Mouse (Mus musculus) ES-E14 (cell line): ENCODE data around the gene Crybg3. TPM values are rescaled to one million over a fixed set of nuclear protein-coding genes. Genes with fewer than 3 reads are reported as not detected.

ENCODE experiments used
- DNase-seq: peaks from one replicate; pipeline ENCODE4 v3.0.0-alpha.2; 2013; ENCODE audit warnings: low read depth, low spot score
- H3K27ac ChIP-seq: 2 replicates; pipeline ENCODE4 v1.5.1; 2012; ENCODE audit warnings: low read depth, mild to moderate bottlenecking, low read length, moderate library complexity, mixed read lengths; ENCODE audit not compliant: poor library complexity, insufficient read depth, severe bottlenecking
- H3K36me3 ChIP-seq: 2 replicates; pipeline ENCODE4 v1.6.1; 2012; ENCODE audit warnings: mild to moderate bottlenecking, low read length, moderate library complexity, mixed read lengths; ENCODE audit not compliant: control insufficient read depth, poor library complexity, insufficient read depth, severe bottlenecking
- H3K4me1 ChIP-seq, 2 experiments: fragments of 150-350 bp in 1 of 2; sonication (generic) in 1 of 2; 2 replicates each; pipeline ENCODE4 v1.6.1; 2012; ENCODE audit warnings: low read length in 2 of 2, mild to moderate bottlenecking in 1 of 2, mixed read lengths in 1 of 2; ENCODE audit not compliant: control insufficient read depth in 2 of 2, insufficient read depth in 2 of 2, poor library complexity in 1 of 2
- H3K4me3 ChIP-seq, 2 experiments: fragments of 150-350 bp in 1 of 2; sonication (generic) in 1 of 2; 2 replicates each; pipeline ENCODE4 v1.5.1; 2012; ENCODE audit warnings: low read length in 2 of 2, low read depth in 1 of 2, mild to moderate bottlenecking in 1 of 2, mixed read lengths in 1 of 2; ENCODE audit not compliant: insufficient read depth in 1 of 2, poor library complexity in 1 of 2, severe bottlenecking in 1 of 2
- H3K9ac ChIP-seq: 2 replicates; pipeline ENCODE4 v1.6.1; 2012; ENCODE audit warnings: low read depth, mild to moderate bottlenecking, low read length, mixed read lengths; ENCODE audit not compliant: poor library complexity, insufficient read depth, severe bottlenecking
- H3K9me3 ChIP-seq: fragments of 150-350 bp; sonication (generic); 2 replicates; pipeline ENCODE4 v1.6.1; 2012; ENCODE audit warnings: low read depth, mild to moderate bottlenecking, low read length; ENCODE audit not compliant: control insufficient read depth, insufficient read depth
- CHD2 ChIP-seq: IDR thresholded peaks from 2 replicates; pipeline ENCODE4 v1.6.1; 2014; ENCODE audit warnings: mild to moderate bottlenecking, low read depth, low read length, inconsistent platforms
- HCFC1 ChIP-seq: IDR thresholded peaks from 2 replicates; pipeline ENCODE4 v1.6.1; 2012; ENCODE audit warnings: low read length, inconsistent platforms, borderline replicate concordance; ENCODE audit not compliant: insufficient read depth
- MAFK ChIP-seq: IDR thresholded peaks from 2 replicates; pipeline ENCODE4 v1.6.1; 2014; ENCODE audit warnings: mild to moderate bottlenecking, low read depth, low read length, inconsistent platforms; ENCODE audit not compliant: insufficient read depth
- ZC3H11A ChIP-seq: IDR thresholded peaks from 2 replicates; pipeline ENCODE4 v1.6.1; 2012; ENCODE audit warnings: low read depth, mild to moderate bottlenecking, inconsistent platforms, low read length, borderline replicate concordance
- ZNF384 ChIP-seq: IDR thresholded peaks from 2 replicates; pipeline ENCODE4 v1.6.1; 2012; ENCODE audit warnings: low read depth, low read length, inconsistent platforms
- in situ Hi-C, 2 experiments: fragments of 600-800 bp; cut with MboI; formaldehyde crosslinking; loops; one replicate each; pipeline ENCODE4 v1.15.1; 2025; ENCODE audit warnings: low sequenced_read_pairs in 2 of 2, inconsistent platforms in 1 of 2; ENCODE audit not compliant: unreplicated experiment in 2 of 2
- total RNA-seq: library from RNA; depleted of rRNA; stranded (reverse); fragments of 300-350 nt; gene quantifications from 2 replicates; pipeline ENCODE4 v1.2.3, GENCODE M21; 2012; rRNA removed

The Crybg3 gene
- 10.2 and 12.1 TPM in 2 replicates for total RNA-seq

DNA sequence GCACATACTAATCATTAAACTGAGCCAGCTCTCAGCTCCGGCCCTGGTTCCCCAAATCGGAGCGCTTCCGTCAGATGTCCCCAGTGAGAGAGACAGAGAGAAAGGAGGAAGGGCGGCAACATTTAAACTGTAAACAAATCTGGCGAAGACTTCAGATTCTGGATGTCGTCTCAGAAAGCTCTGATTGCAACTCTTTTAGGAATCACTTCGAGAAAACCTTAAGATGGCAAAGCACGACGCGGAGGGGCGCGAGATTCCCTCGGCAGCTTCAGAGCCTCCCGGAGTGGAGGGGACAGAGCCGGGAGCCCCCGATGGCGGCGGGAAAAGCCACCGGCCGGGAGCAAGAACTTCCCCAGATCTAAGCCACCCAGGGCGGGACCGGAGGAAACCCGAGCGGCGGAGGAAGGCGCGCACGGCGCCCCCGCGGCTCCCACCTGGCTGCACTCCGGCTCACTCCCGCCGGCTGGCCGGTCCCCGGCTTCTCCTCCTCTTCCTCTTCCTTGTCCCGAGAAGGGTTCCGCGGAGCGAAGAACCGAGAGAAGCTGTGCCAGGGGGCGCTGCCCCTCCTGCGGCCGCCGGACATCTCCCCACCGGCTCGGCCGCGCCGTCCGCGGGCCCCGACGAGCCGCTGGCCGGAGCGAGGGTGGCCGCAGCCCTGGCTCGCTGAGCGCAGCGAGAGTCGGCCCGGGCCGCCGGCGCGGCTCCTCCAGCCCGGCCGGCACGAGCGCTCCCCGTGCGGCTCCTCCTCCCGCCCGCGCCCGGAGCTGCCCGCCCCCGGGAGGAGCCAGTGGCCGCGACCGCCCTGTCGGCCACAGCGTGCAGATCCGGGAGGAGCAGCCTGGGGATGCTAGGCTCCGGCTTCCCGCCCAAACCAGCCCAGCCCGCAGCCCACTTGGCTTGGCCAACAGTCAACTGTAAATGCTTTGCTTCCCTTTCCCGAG is at the start of gene Crybg3:
Crybg3 (minus strand) TSS at position 669 of the 941 bp plus-strand sequence.
- in situ Hi-C loops, result no loop called here
- DNase-seq, result no peak
- H3K4me1 ChIP-seq, result peaks cover 0 to 3% of the 10 kb centered on the region in 2 experiments; a peak in 1 of 4 replicates
- TF ChIP-seq MAFK (no peak), HCFC1 (no peak), ZNF384 (no peak), ZC3H11A (no peak; the same call in 1 of the 2 replicates), CHD2 (no peak)
- H3K9me3 ChIP-seq, result no peaks in the 10 kb centered on the region
- H3K27ac ChIP-seq, result no peak within 1 kb of the TSS; the same call in 1 of the 2 replicates
- no peaks in the 10 kb centered on the region for H3K36me3 ChIP-seq
- H3K9ac ChIP-seq, result peak within 1 kb of the TSS; percentile 71
- peak within 1 kb of the TSS; percentile 70 to 94 for H3K4me3 ChIP-seq

DNA sequence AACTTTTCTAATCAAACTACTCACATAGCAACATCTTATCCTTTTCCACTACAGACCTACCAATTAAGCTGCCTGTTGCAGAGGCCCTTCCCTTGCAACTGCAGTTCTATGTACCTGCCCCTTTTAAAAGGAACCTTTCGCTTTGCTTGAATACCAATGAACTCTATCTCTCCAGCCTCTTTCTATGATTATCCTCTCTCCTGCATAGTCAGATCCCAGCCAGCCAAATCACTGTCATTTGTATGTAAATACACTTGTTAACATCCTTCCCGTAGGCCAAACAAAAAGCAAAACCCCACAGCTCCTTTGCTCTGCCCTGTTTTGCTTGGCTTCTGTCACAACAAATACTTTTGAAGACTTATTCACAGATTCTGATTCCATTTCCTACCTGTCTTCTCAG is 43.0 kb upstream of the Crybg3 start:
- H3K36me3 ChIP-seq, result no peaks in the 10 kb centered on the region
- H3K4me3 ChIP-seq, result no peak overlapping the region
- no peak overlapping the region for H3K9ac ChIP-seq
- no peaks in the 10 kb centered on the region for H3K9me3 ChIP-seq
- DNase-seq, result no peak
- H3K27ac ChIP-seq, result no peak overlapping the region
- in situ Hi-C loops, result no loop called here
- TF ChIP-seq MAFK (no peak), ZC3H11A (no peak), CHD2 (no peak), ZNF384 (no peak), HCFC1 (no peak)
- H3K4me1 ChIP-seq, result no peaks in the 10 kb centered on the region; a peak in 1 of 4 replicates

DNA sequence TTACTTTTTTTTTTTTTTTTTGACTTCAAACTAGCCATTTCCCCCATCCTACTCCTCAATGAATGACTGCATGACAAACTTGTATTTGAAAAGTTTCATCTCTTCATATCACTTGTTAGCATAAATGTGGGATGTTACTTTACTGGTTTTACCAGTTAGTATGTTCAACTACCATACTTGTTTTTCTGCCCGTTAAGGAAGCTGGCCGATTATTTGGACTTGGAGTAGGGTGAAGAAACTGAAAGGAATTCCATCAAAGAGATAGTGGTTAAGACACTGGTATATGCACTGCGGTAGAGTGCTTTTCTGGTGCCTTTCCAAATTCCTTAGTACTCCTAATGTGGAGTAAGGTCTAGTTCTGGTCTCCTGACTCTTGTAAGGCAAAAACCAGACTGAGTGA is 39.2 kb upstream of the Crybg3 start:
- Histone ChIP-seq H3K36me3 (no peaks in the 10 kb centered on the region), H3K9ac (no peak overlapping the region), H3K9me3 (no peaks in the 10 kb centered on the region), H3K27ac (no peak overlapping the region), H3K4me1 (no peaks in the 10 kb centered on the region; a peak in 1 of 4 replicates), H3K4me3 (peak overlapping the region in 1 of 2 experiments; percentile 73; a peak in 1 of 4 replicates)
- no peak for TF ChIP-seq HCFC1
- TF ChIP-seq MAFK, result no peak
- no peak for TF ChIP-seq ZNF384
- TF ChIP-seq ZC3H11A, result no peak
- no peak for TF ChIP-seq CHD2
- DNase-seq, result no peak
- in situ Hi-C loops, result no loop called here

DNA sequence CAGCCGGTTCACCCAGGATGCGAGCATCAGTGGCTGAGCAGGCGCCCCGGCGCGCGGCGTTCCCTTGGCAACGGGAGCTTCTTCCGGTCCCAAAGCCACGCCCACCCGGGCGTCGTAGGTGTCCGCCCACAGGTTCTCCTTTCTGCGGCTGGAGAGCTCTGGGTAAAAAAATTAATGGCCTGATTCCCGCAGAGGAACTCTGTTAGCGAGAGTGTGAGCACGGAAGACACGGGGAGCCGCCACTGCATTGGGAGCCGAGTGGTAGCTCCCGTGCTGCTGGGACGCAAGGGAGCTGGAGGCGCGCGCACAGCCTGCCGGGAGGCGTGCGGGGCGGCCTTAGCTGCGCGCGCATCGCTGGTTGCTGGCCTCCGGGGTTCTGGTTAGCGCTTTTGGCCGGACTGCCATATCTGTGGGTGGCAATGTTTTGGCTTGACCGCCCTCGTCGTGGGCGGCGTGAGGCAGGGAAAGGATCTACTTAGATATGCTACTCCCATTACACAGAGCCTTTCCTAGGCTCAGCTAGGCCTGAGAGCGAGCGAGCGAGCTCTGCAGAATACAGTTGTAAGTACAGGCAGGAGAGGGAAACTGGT is 38.4 kb upstream of the Crybg3 start, which contains the start of gene Arl6:
Arl6 (minus strand) TSS at position 290 of the 590 bp plus-strand sequence.
- DNase-seq, result peak; percentile 88
- TF ChIP-seq CHD2 (no peak), HCFC1 (no peak), MAFK (no peak), ZC3H11A (no peak), ZNF384 (no peak)
- in situ Hi-C loops, result no loop called here

More for the DNA sequence above, 38.4 kb upstream of the Crybg3 start, which contains the start of gene Arl6:
- no peaks in the 10 kb centered on the region; a peak in 1 of 4 replicates for H3K4me1 ChIP-seq
- no peaks in the 10 kb centered on the region for H3K9me3 ChIP-seq
- H3K36me3 ChIP-seq, result no peaks in the 10 kb centered on the region
- peak within 1 kb of the TSS; percentile 69 to 73 for H3K4me3 ChIP-seq
- peak within 1 kb of the TSS; percentile 70 for H3K9ac ChIP-seq
- H3K27ac ChIP-seq, result peak within 1 kb of the TSS; percentile 64
